Mouse (Mus musculus): ENCODE measurements around the gene Gm10100.
"Not testable (repeated sequence)": the region's sequence is repeated elsewhere in the genome, so short reads cannot be mapped to it uniquely, and the experiment has no call there.

Gm10100 gene

GRCm38 (mm10) chr10:77752312-77752711 is 26.0 kb downstream of the Gm10100 start:
- DNase-seq (ENCODE audit: low read depth, low spot score) = peak; percentile 7

- peak; percentile 6 for DNase-seq (ENCODE audit: low read depth, low spot score)
These were observed 27.2 kb downstream of the Gm10100 start for GRCm38 (mm10) chr10:77753448-77753847.

- not testable (repeated sequence) for DNase-seq (ENCODE audit: low read depth, low spot score)
These were observed 33.3 kb downstream of the Gm10100 start, which contains the start of gene Gm3233 for GRCm38 (mm10) chr10:77759582-77759981. TSS of gene Gm3233 (minus strand) at chr10:77759682.

- DNase-seq (ENCODE audit: low read depth, low spot score) = no peak
These were observed 43.4 kb downstream of the Gm10100 start for GRCm38 (mm10) chr10:77769727-77770126.

GRCm38 (mm10) chr10:77771225-77771624 is 44.9 kb downstream of the Gm10100 start, which contains the start of gene Gm3238:
TSS of gene Gm3238 (minus strand) at chr10:77771325.
- not testable (repeated sequence) for DNase-seq (ENCODE audit: low read depth, low spot score)

GRCm38 (mm10) chr10:77772142-77772541 is 45.9 kb downstream of the Gm10100 start:
- not testable (repeated sequence) for DNase-seq (ENCODE audit: low read depth, low spot score)
